Mouse (Mus musculus) MEL (cell line): ENCODE measurements at regions not wholly inside any gene's neighbourhood (a gene's known extent, or its start where the extent isn't known, plus 50 kb on each side); places are given as distances from the start of the nearest gene placed in this dataset.

Experiments
- DNase-seq: peaks from one replicate; pipeline ENCODE4 v3.0.0; 2011; ENCODE audit warnings: low read depth, low spot score
- H3K27ac ChIP-seq: 2 replicates; pipeline ENCODE4 v1.5.1; 2012; ENCODE audit warnings: low read depth, mild to moderate bottlenecking, control low read depth, low read length, moderate library complexity; ENCODE audit not compliant: control insufficient read depth
- H3K27me3 ChIP-seq, 2 experiments: fragments of 150-350 bp in 1 of 2; sonication (generic) in 1 of 2; 2 replicates each; pipeline ENCODE4 v1.6.1; 2012; ENCODE audit warnings: low read length in 2 of 2, mild to moderate bottlenecking in 2 of 2, improper control_type of control experiment in 1 of 2, moderate library complexity in 1 of 2; ENCODE audit not compliant: insufficient read depth in 2 of 2, control insufficient read depth in 1 of 2
- H3K36me3 ChIP-seq, 2 experiments: 2 replicates each; pipeline ENCODE4 v1.6.1; 2012 to 2014; ENCODE audit warnings: low read length in 2 of 2, improper control_type of control experiment in 1 of 2, inconsistent platforms in 1 of 2, mild to moderate bottlenecking in 1 of 2; ENCODE audit not compliant: insufficient read depth in 2 of 2, control insufficient read depth in 1 of 2
- H3K4me1 ChIP-seq, 2 experiments: fragments of 150-350 bp in 1 of 2; sonication (generic) in 1 of 2; 2 replicates each; pipeline ENCODE4 v1.6.1; 2012; ENCODE audit warnings: low read length in 2 of 2, improper control_type of control experiment in 1 of 2, mild to moderate bottlenecking in 1 of 2; ENCODE audit not compliant: insufficient read depth in 2 of 2, control insufficient read depth in 1 of 2
- H3K4me3 ChIP-seq, 2 experiments: fragments of 150-350 bp in 1 of 2; sonication (generic) in 1 of 2; 2 replicates each; pipeline ENCODE4 v1.5.1; 2012; ENCODE audit warnings: low read depth in 2 of 2, low read length in 2 of 2, mild to moderate bottlenecking in 2 of 2, moderate library complexity in 2 of 2, control low read depth in 1 of 2, improper control_type of control experiment in 1 of 2; ENCODE audit not compliant: control insufficient read depth in 1 of 2, insufficient read depth in 1 of 2
- H3K79me2 ChIP-seq: 2 replicates; pipeline ENCODE4 v1.6.1; 2012; ENCODE audit warnings: mild to moderate bottlenecking, low read length, moderate library complexity; ENCODE audit not compliant: control insufficient read depth, poor library complexity, insufficient read depth
- H3K9ac ChIP-seq: 2 replicates; pipeline ENCODE4 v1.6.1; 2012; ENCODE audit warnings: low read depth, mild to moderate bottlenecking, control low read depth, low read length, moderate library complexity; ENCODE audit not compliant: control insufficient read depth, poor library complexity, severe bottlenecking
- H3K9me3 ChIP-seq: fragments of 150-350 bp; sonication (generic); replicated peaks from 2 replicates; pipeline ENCODE4 v1.6.1; 2012; ENCODE audit warnings: mild to moderate bottlenecking, low read length, improper control_type of control experiment, moderate library complexity; ENCODE audit not compliant: insufficient read depth
- BHLHE40 ChIP-seq: IDR thresholded peaks from 2 replicates; pipeline ENCODE4 v1.6.1; 2012; ENCODE audit warnings: low read depth, mild to moderate bottlenecking, inconsistent platforms, low read length, improper control_type of control experiment, borderline replicate concordance
- CHD1 ChIP-seq: IDR thresholded peaks from 2 replicates; pipeline ENCODE4 v1.6.1; 2012; ENCODE audit warnings: low read depth, mild to moderate bottlenecking, inconsistent platforms, low read length, improper control_type of control experiment
- CHD2 ChIP-seq: IDR thresholded peaks from 2 replicates; pipeline ENCODE4 v1.6.1; 2011; ENCODE audit warnings: low read length, improper control_type of control experiment
- CTCF ChIP-seq, 3 experiments: IDR thresholded peaks in 2 of 3; conservative IDR thresholded peaks in 1 of 3; 2 replicates each; pipeline ENCODE4 v1.5.1; 2011 to 2012; ENCODE audit warnings: low read length in 3 of 3, low read depth in 2 of 3, mild to moderate bottlenecking in 2 of 3, improper control_type of control experiment in 1 of 3, inconsistent platforms in 1 of 3, mixed read lengths in 1 of 3, moderate library complexity in 1 of 3; ENCODE audit not compliant: control insufficient read depth in 1 of 3, insufficient read depth in 1 of 3, poor library complexity in 1 of 3, severe bottlenecking in 1 of 3
- E2F4 ChIP-seq: IDR thresholded peaks from 2 replicates; pipeline ENCODE4 v1.6.1; 2011; ENCODE audit warnings: low read depth, low read length, improper control_type of control experiment, borderline replicate concordance
- EP300 ChIP-seq, 2 experiments: IDR thresholded peaks; 2 replicates each; pipeline ENCODE4 v1.6.1; 2011; ENCODE audit warnings: improper control_type of control experiment in 2 of 2, low read length in 2 of 2, low read depth in 1 of 2, mild to moderate bottlenecking in 1 of 2
- ETS1 ChIP-seq: IDR thresholded peaks from 2 replicates; pipeline ENCODE4 v1.6.1; 2012; ENCODE audit warnings: low read depth, mild to moderate bottlenecking, inconsistent platforms, low read length, improper control_type of control experiment, moderate library complexity
- GABPA ChIP-seq: IDR thresholded peaks from 2 replicates; pipeline ENCODE4 v1.6.1; 2012; ENCODE audit warnings: low read depth, mild to moderate bottlenecking, inconsistent platforms, low read length, improper control_type of control experiment, moderate library complexity
- GATA1 ChIP-seq: IDR thresholded peaks from 2 replicates; pipeline ENCODE4 v1.6.1; 2011; ENCODE audit warnings: low read depth, low read length, improper control_type of control experiment
- HCFC1 ChIP-seq: IDR thresholded peaks from 2 replicates; pipeline ENCODE4 v1.6.1; 2012; ENCODE audit warnings: low read depth, mild to moderate bottlenecking, inconsistent platforms, low read length, improper control_type of control experiment, moderate library complexity
- MAFK ChIP-seq: IDR thresholded peaks from 2 replicates; pipeline ENCODE4 v1.6.1; 2011; ENCODE audit warnings: low read depth, mild to moderate bottlenecking, low read length, improper control_type of control experiment, borderline replicate concordance
- MAX ChIP-seq: IDR thresholded peaks from 2 replicates; pipeline ENCODE4 v1.6.1; 2011; ENCODE audit warnings: low read length, improper control_type of control experiment
- MEF2A ChIP-seq: IDR thresholded peaks from 2 replicates; pipeline ENCODE4 v1.6.1; 2014; ENCODE audit warnings: low read depth, mild to moderate bottlenecking, inconsistent platforms, low read length, improper control_type of control experiment; ENCODE audit not compliant: poor library complexity, insufficient replicate concordance, severe bottlenecking; ENCODE audit errors: extremely low read depth
- MXI1 ChIP-seq: IDR thresholded peaks from 2 replicates; pipeline ENCODE4 v1.6.1; 2011; ENCODE audit warnings: mild to moderate bottlenecking, low read depth, low read length, improper control_type of control experiment
- NRF1 ChIP-seq: IDR thresholded peaks from 2 replicates; pipeline ENCODE4 v1.6.1; 2014; ENCODE audit warnings: low read depth, mild to moderate bottlenecking, inconsistent platforms, low read length, improper control_type of control experiment, moderate library complexity; ENCODE audit not compliant: poor library complexity, insufficient read depth, severe bottlenecking
- POLR2A ChIP-seq, 2 experiments: IDR thresholded peaks; 2 replicates each; pipeline ENCODE4 v1.6.1; 2011 to 2012; ENCODE audit warnings: low read length in 2 of 2, mild to moderate bottlenecking in 2 of 2, control low read depth in 1 of 2, improper control_type of control experiment in 1 of 2, low read depth in 1 of 2, moderate library complexity in 1 of 2; ENCODE audit not compliant: control insufficient read depth in 1 of 2, insufficient read depth in 1 of 2, poor library complexity in 1 of 2
- SIN3A ChIP-seq: IDR thresholded peaks from 2 replicates; pipeline ENCODE4 v1.6.1; 2012; ENCODE audit warnings: low read length, improper control_type of control experiment, inconsistent platforms
- SMC3 ChIP-seq: IDR thresholded peaks from 2 replicates; pipeline ENCODE4 v1.6.1; 2011; ENCODE audit warnings: low read depth, low read length, improper control_type of control experiment
- TAL1 ChIP-seq: IDR thresholded peaks from 2 replicates; pipeline ENCODE4 v1.6.1; 2012; ENCODE audit warnings: mild to moderate bottlenecking, inconsistent platforms, low read length, moderate library complexity, mixed read lengths
- TBP ChIP-seq: IDR thresholded peaks from 2 replicates; pipeline ENCODE4 v1.8.0; 2011; ENCODE audit warnings: low read depth, low read length, improper control_type of control experiment
- UBTF ChIP-seq: IDR thresholded peaks from 2 replicates; pipeline ENCODE4 v1.6.1; 2012; ENCODE audit warnings: low read depth, mild to moderate bottlenecking, inconsistent platforms, low read length, improper control_type of control experiment, moderate library complexity, borderline replicate concordance; ENCODE audit not compliant: insufficient read depth
- USF1 ChIP-seq: IDR thresholded peaks from 2 replicates; pipeline ENCODE4 v1.6.1; 2014; ENCODE audit warnings: low read depth, mild to moderate bottlenecking, inconsistent platforms, low read length, improper control_type of control experiment, moderate library complexity
- USF2 ChIP-seq, 2 experiments: IDR thresholded peaks; 2 replicates each; pipeline ENCODE4 v1.6.1; 2011 to 2012; ENCODE audit warnings: improper control_type of control experiment in 2 of 2, low read length in 2 of 2, borderline replicate concordance in 1 of 2, inconsistent platforms in 1 of 2, low read depth in 1 of 2, mild to moderate bottlenecking in 1 of 2; ENCODE audit not compliant: insufficient read depth in 1 of 2
- ZKSCAN1 ChIP-seq: IDR thresholded peaks from 2 replicates; pipeline ENCODE4 v1.6.1; 2012; ENCODE audit warnings: low read depth, mild to moderate bottlenecking, inconsistent platforms, low read length, improper control_type of control experiment, moderate library complexity
- ZMIZ1 ChIP-seq: IDR thresholded peaks from 2 replicates; pipeline ENCODE4 v1.6.1; 2012; ENCODE audit warnings: low read depth, mild to moderate bottlenecking, inconsistent platforms, low read length, improper control_type of control experiment, moderate library complexity
- ZNF384 ChIP-seq: IDR thresholded peaks from 2 replicates; pipeline ENCODE4 v1.6.1; 2012; ENCODE audit warnings: low read depth, mild to moderate bottlenecking, inconsistent platforms, low read length, improper control_type of control experiment

DNA sequence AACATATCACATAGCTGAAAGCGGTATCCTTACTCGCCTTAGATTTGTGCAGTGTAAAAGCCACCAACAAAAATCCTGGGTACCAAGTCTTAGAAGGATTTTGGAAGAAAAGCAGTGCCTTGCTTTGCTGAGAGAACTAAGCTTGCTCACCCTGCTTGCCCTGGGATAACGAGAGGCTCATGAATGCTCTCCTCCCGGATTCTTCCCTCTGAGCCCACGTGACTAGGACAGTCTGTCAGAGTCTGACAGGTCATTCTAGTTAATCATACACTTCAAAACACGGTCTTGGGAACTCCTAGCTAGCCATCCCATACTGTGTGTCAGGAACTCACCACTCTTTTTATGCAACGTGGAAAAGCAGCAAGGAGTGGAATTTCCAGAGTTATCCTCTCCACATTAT is 91.4 kb downstream of the Avpr1a start:
- no peak overlapping the region for H3K27ac ChIP-seq

GRCm38 (mm10) chr10:122542573-122542972 is 94.3 kb downstream of the Avpr1a start:
- DNase-seq: no peak
- Histone ChIP-seq H3K9ac (no peak overlapping the region), H3K27ac (no peak overlapping the region), H3K79me2 (no peaks in the 10 kb centered on the region), H3K4me1 (no peaks in the 10 kb centered on the region), H3K9me3 (no peaks in the 10 kb centered on the region), H3K36me3 (no peaks in the 10 kb centered on the region), H3K4me3 (no peak overlapping the region), H3K27me3 (peaks cover 0 to 2% of the 10 kb centered on the region in 2 experiments; a peak in 1 of 4 replicates)
- TF ChIP-seq MEF2A: no peak
- no peak for TF ChIP-seq UBTF
- TF ChIP-seq EP300 (IDR thresholded peaks at IDR 0.05; ENCODE audit: low read depth in 1 of 2, low read length in 2 of 2): no peak
- no peak for TF ChIP-seq ETS1
- no peak for TF ChIP-seq MAX
- no peak for TF ChIP-seq TAL1
- TF ChIP-seq BHLHE40: no peak
- no peak for TF ChIP-seq GABPA
- TF ChIP-seq CHD1: no peak
- no peak for TF ChIP-seq CTCF (IDR thresholded peaks at IDR 0.05 in 2 of 3, conservative IDR thresholded peaks at IDR 0.05 in 1 of 3; ENCODE audit: control insufficient read depth in 1 of 3, insufficient read depth in 1 of 3, low read depth in 2 of 3, low read length in 3 of 3, poor library complexity in 1 of 3, severe bottlenecking in 1 of 3)
- no peak for TF ChIP-seq USF2 (IDR thresholded peaks at IDR 0.05; ENCODE audit: borderline replicate concordance in 1 of 2, insufficient read depth in 1 of 2, low read depth in 1 of 2, low read length in 2 of 2)
- TF ChIP-seq HCFC1: no peak

More for the DNA sequence above, 91.4 kb downstream of the Avpr1a start:
- no peak overlapping the region for H3K4me3 ChIP-seq
- no peaks in the 10 kb centered on the region for H3K36me3 ChIP-seq
- TF ChIP-seq UBTF (no peak), USF2 (IDR thresholded peaks at IDR 0.05; ENCODE audit: borderline replicate concordance in 1 of 2, insufficient read depth in 1 of 2, low read depth in 1 of 2, low read length in 2 of 2) (no peak), CHD2 (no peak), MXI1 (no peak), SIN3A (no peak), E2F4 (no peak), SMC3 (no peak), NRF1 (no peak), MAX (no peak), TBP (no peak), ZNF384 (no peak), HCFC1 (no peak), GATA1 (no peak), POLR2A (IDR thresholded peaks at IDR 0.05; ENCODE audit: control insufficient read depth in 1 of 2, insufficient read depth in 1 of 2, low read depth in 1 of 2, low read length in 2 of 2, poor library complexity in 1 of 2) (no peak), MEF2A (no peak), ZKSCAN1 (no peak), USF1 (no peak), ETS1 (no peak), ZMIZ1 (no peak), MAFK (no peak)
- H3K27me3 ChIP-seq: peaks cover 0 to 2% of the 10 kb centered on the region in 2 experiments; a peak in 1 of 4 replicates
- no peak overlapping the region for H3K9ac ChIP-seq
- DNase-seq: no peak
- no peaks in the 10 kb centered on the region for H3K79me2 ChIP-seq
- no peaks in the 10 kb centered on the region for H3K9me3 ChIP-seq
- H3K4me1 ChIP-seq: no peaks in the 10 kb centered on the region
